Mouse (Mus musculus) hindbrain, postnatal 0 days (tissue): ENCODE measurements around the gene Sgpp1. TPM values are rescaled to one million over a fixed set of nuclear protein-coding genes. Genes with fewer than 3 reads are reported as not detected.

Source experiments
- ATAC-seq: fragments of 200-750 bp; cut with Nextera tagmentation; 2 replicates; pipeline ENCODE4 v1.8.0; 2017; ENCODE audit warnings: mild to moderate bottlenecking, moderate TSS enrichment, moderate library complexity
- DNase-seq: peaks from one replicate; pipeline ENCODE4 v3.0.0-alpha.2; 2015; ENCODE audit warnings: low spot score
- H3K27ac ChIP-seq: fragments of 300-500 bp; sonication (generic); 2 replicates; pipeline ENCODE4 v1.5.1; 2014; ENCODE audit warnings: mild to moderate bottlenecking
- H3K27me3 ChIP-seq: fragments of 300-500 bp; sonication (generic); 2 replicates; pipeline ENCODE4 v1.6.1; 2014; ENCODE audit warnings: low read length, mixed read lengths; ENCODE audit not compliant: insufficient read depth
- H3K36me3 ChIP-seq: fragments of 300-500 bp; sonication (generic); 2 replicates; pipeline ENCODE4 v1.6.1; 2014; ENCODE audit warnings: low read length, mixed read lengths; ENCODE audit not compliant: insufficient read depth
- H3K4me1 ChIP-seq: fragments of 300-500 bp; sonication (generic); 2 replicates; pipeline ENCODE4 v1.6.1; 2014; ENCODE audit warnings: antibody characterized with exemption, low read length, mixed read lengths; ENCODE audit not compliant: insufficient read depth
- H3K4me2 ChIP-seq: fragments of 300-500 bp; sonication (generic); 2 replicates; pipeline ENCODE4 v1.6.1; 2014; ENCODE audit warnings: low read depth, mild to moderate bottlenecking, low read length, moderate library complexity, mixed read lengths
- H3K4me3 ChIP-seq: fragments of 300-500 bp; sonication (generic); 2 replicates; pipeline ENCODE4 v1.5.1; 2014; ENCODE audit warnings: low read length
- H3K9ac ChIP-seq: fragments of 300-500 bp; sonication (generic); replicated peaks from 2 replicates; pipeline ENCODE4 v1.6.1; 2014; ENCODE audit warnings: mild to moderate bottlenecking, low read length, moderate library complexity, mixed read lengths
- H3K9me3 ChIP-seq: fragments of 300-500 bp; sonication (generic); 2 replicates; pipeline ENCODE4 v1.6.1; 2016; ENCODE audit warnings: low read length, mixed read lengths
- CTCF ChIP-seq: IDR thresholded peaks from 2 replicates; pipeline ENCODE4 v1.5.1; 2016; ENCODE audit warnings: antibody characterized with exemption, control low read depth, low read depth
- WGBS: fragments of 180-500 bp; shearing (Covaris S2); extraction: QIAGEN DNeasy Blood & Tissue Kit; methylation state at CpG from one replicate; pipeline ENCODE4 v1.1.7; 2014; 5-methylcytosine and 5-hydroxymethylcytosine counted together
- polyA plus RNA-seq: library from polyadenylated mRNA; unstranded; fragments of >200 nt; fragmentation: Nextera tagmentation; extraction: Ambion mirVana; gene quantifications from 2 replicates; pipeline ENCODE4 v1.2.1, GENCODE M21; 2015
- total RNA-seq: library from RNA; depleted of rRNA; stranded (reverse); fragments of >200 nt; gene quantifications from 2 replicates; pipeline ENCODE4 v1.2.3, GENCODE M21; 2014

Sgpp1 gene
- total and polyA plus RNA-seq, 2 experiments from 2014 or later, result 15.7 to 38.5 TPM

DNA sequence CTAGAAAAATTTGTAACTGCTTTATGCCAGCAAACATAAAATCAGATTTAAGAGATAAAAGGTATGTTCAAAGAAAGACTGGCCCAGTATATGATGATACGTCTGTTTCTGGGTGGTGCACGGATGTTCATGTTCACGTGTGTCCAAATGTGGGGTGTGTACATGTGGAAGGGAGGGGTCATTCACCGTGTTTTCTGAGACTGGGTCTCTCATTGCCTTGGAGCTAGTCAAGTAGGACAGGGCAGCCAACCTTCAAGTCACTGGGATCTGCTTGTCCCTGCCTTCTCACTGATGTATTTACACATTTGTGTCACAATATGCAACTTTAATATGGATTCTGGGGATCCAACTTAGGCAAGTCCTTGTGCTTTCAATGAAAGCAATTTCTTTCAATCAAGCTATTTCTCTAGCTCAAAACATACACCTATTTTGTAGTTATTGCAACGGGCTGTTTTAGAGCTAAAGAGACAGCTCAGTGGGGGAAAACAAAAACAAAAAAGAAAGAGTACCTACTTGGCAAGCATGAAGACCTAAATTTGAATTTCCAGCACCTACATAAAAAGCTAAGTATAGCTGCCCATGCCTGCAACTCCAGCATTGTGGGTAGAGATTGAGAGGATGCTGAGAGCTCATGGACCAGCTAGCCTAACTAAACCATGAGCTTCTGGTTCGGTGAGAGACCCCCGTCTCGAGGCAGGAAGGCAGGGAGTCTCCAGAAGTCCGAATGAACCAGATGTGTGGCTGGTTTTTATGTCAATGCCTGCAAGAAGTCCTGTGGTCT, 24.7 kb downstream of the Sgpp1 start:
- H3K4me2 ChIP-seq, result no peak overlapping the region
- H3K9me3 ChIP-seq, result no peaks in the 10 kb centered on the region
- no peak overlapping the region for H3K9ac ChIP-seq
- no peak overlapping the region for H3K4me3 ChIP-seq
- no peak for ATAC-seq
- DNase-seq, result no peak
- 91% methylated on average over 9 of the region's 9 CpGs for WGBS
- no peak overlapping the region for H3K27ac ChIP-seq
- no peaks in the 10 kb centered on the region for H3K36me3 ChIP-seq
- H3K27me3 ChIP-seq, result no peaks in the 10 kb centered on the region
- TF ChIP-seq CTCF, result no peak
- H3K4me1 ChIP-seq, result no peaks in the 10 kb centered on the region

DNA sequence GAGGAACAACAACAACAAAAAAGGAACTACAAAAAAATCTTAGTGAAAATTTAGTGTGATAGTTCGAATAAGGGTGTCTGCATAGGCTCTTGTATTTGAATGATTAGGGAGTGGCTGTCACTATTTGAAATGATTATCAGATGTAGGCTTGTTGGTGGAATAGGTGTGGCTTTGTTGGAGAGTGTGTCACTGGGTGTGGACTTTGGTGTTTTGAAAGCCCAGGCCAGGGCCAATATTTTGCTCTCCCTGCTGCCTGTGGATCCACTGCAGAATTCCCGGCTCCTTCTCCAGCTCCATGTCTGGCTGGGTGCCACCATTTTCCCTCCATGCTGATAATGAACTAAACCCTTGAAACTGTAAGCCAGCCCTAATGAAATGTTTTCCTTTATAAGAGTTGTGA, 26.0 kb downstream of the Sgpp1 start:
- H3K27ac ChIP-seq, result no peak overlapping the region
- H3K36me3 ChIP-seq, result no peaks in the 10 kb centered on the region
- no peak for TF ChIP-seq CTCF
- no peaks in the 10 kb centered on the region for H3K27me3 ChIP-seq
- no peaks in the 10 kb centered on the region for H3K4me1 ChIP-seq
- no peak overlapping the region for H3K9ac ChIP-seq
- 81% methylated on average over 2 of the region's 2 CpGs for WGBS
- ATAC-seq (no peak), DNase-seq (no peak)
- no peak overlapping the region for H3K4me3 ChIP-seq
- H3K9me3 ChIP-seq, result no peaks in the 10 kb centered on the region
- H3K4me2 ChIP-seq, result no peak overlapping the region

DNA sequence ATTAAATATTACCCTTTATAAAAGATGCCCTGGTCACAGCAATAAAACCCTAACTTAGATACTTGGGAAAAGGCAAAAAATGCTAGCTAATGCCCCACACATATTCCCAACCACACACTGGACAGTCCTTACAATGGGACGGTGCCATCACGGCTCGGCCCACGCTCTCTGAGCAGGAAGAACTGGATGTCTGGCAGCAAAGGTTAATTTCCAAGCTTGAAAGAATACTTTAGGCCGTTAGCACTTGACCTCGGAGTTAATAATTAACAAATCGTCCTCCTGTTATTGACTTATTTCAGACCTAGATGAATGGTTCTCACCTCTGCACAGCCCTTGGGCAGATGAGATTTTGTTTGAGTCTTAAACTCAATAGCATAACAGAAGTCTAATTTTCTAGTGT, 28.9 kb downstream of the Sgpp1 start:
- WGBS, result 82% methylated on average over 7 of the region's 7 CpGs
- Histone ChIP-seq H3K9ac (no peak overlapping the region), H3K9me3 (no peaks in the 10 kb centered on the region), H3K4me3 (no peak overlapping the region), H3K36me3 (no peaks in the 10 kb centered on the region), H3K27ac (no peak overlapping the region), H3K4me2 (no peak overlapping the region), H3K4me1 (no peaks in the 10 kb centered on the region), H3K27me3 (no peaks in the 10 kb centered on the region)
- no peak for DNase-seq
- no peak for ATAC-seq
- no peak for TF ChIP-seq CTCF

DNA sequence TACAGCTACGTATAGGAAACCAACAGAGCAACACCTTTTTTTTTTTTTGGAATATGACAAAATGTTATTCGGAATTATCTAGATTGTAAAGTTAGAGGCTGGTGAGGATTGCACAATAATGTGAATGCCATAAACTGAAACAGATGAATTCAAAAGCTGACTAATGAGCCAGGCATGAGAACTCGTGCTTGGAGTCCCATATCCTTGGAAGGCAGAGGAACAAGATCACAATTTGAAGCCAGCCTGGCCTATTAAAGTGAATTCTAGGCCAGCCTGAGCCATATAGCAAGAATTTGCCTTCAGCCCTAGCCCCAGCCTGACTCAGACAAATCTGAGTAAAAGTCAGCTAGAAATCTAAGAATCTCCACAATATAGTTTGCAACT, 32.8 kb downstream of the Sgpp1 start:
- Histone ChIP-seq H3K4me3 (no peak overlapping the region), H3K9me3 (no peaks in the 10 kb centered on the region), H3K9ac (no peak overlapping the region), H3K27me3 (no peaks in the 10 kb centered on the region), H3K4me1 (no peaks in the 10 kb centered on the region), H3K4me2 (no peak overlapping the region), H3K36me3 (no peaks in the 10 kb centered on the region), H3K27ac (no peak overlapping the region)
- DNase-seq, result no peak
- no peak for TF ChIP-seq CTCF
- ATAC-seq, result no peak
- 89% methylated on average over 3 of the region's 3 CpGs for WGBS

DNA sequence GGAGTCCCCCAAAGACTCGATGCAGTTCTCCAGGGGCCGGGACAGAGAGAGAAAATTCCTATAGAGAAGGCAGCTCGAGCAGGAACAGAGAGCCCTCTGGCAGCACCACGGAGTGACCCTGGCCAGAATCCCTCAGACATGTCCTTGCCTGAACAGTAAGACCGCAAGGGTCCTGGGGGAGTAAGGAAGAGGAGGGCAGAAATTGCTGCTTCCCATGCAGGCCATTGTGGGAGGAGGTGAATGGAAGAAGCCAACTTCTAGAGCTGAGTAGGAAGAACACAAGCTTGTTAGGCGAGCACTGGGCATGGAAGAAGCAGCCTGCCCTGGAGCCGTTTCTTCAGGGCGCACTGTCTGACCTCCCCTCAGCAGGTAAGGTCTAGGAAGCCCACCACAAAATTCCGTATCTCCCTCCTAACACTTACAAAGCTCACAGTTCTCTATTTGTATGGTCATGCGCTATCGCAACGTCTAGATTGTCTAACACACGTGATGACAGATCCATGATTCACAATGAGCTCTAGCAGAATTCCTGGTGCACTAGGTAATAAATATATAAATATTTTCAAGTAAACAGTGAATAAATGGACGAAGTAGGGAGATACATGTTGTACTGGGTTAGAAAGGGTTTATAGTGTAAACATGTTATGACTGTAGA, 33.3 kb downstream of the Sgpp1 start:
- no peak for TF ChIP-seq CTCF
- H3K4me2 ChIP-seq, result peak overlapping the region; percentile 47
- no peak for DNase-seq
- H3K27me3 ChIP-seq, result no peaks in the 10 kb centered on the region
- no peak overlapping the region for H3K27ac ChIP-seq
- 74% methylated on average over 14 of the region's 14 CpGs for WGBS
- ATAC-seq, result no peak
- no peaks in the 10 kb centered on the region for H3K9me3 ChIP-seq
- no peaks in the 10 kb centered on the region for H3K36me3 ChIP-seq
- H3K4me1 ChIP-seq, result no peaks in the 10 kb centered on the region
- no peak overlapping the region for H3K9ac ChIP-seq
- no peak overlapping the region for H3K4me3 ChIP-seq

DNA sequence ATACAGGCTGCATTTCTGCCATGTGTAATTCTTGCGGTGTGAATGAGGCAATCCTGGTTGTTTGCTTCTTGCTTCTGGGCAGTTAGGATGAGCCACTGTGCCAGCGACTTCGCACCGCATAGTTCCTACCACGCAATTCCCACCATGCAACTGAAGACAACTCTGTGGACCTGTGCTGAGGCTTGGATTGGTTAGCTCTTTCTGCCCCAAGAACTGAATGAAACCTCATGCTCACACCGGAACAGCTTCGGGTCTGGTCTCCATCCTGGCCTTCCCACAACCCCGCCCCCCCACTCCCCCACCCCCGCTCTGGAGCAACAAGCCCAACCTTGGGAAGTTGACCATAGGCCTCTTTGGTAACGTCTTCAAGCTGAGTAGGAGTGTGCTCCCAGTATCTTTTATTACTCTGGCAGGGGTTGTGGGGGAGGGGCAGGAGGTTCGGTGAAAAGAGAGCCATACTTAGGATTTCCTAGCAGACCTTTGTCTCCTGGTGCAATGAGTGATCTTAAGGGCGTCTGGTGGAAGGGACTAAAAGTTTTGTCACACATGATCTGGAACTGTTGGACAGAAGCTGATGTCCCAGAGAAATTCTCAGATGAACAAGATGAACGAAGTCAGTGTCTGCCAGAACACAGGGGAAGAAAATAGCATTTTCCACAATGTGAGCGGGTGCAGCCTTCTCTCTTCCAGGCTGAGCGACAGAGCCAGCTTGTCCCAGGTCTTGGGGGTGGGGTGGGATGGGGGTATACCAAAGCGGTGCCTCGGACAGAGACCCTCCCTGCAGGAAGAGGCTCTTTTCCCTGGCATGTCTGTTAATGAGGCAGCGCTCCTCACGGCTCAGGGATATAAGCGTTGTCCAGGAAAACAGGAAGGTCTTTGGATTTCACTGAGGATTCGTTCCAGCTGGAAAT, 34.1 kb downstream of the Sgpp1 start:
- WGBS, result 39% methylated on average over 21 of the region's 21 CpGs
- Histone ChIP-seq H3K27ac (no peak overlapping the region), H3K4me2 (peak overlapping the region; percentile 47), H3K4me3 (no peak overlapping the region), H3K4me1 (no peaks in the 10 kb centered on the region), H3K27me3 (no peaks in the 10 kb centered on the region), H3K36me3 (no peaks in the 10 kb centered on the region), H3K9ac (no peak overlapping the region), H3K9me3 (no peaks in the 10 kb centered on the region)
- no peak for TF ChIP-seq CTCF
- no peak for DNase-seq
- ATAC-seq, result peak; percentile 51; the same call in 1 of the 2 replicates
